20 mouse cellular contexts compared by ENCODE assay signal in the genomic region with DNA sequence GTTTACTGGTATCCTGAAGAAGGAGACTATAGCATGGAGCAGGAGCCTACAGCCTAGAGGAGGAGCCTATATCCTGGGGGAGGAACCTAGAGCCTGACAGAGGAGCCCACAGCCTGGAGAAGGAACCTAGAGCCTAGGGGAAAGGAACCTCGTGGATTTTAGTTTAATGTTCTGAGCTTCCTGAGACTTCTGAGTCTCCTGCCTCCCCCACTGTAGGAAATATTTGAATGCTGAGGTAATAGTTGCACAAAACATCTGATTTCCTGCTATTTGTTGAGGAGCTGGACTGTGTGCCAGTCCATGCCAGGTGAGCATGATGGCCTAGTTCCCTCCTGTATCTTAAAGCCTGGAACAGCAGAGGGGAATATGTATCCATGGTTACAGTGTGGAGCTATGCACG.
"Had no signal": no experiment of that assay in that cellular context is flagged by ENCODE, and none has a peak within 500 bp of the region (broad histone marks: within the 10 kb centered on the region; RNA-seq: fewer than 3 reads in every experiment).

No protein-coding gene starts in this region.

- ATAC-seq: forebrain, postnatal 0 days; hindbrain, postnatal 0 days; intestine, embryonic 16.5 days; liver, embryonic 12.5 days had no signal

- H3K36me3 ChIP-seq: heart, embryonic 10.5 days; hindbrain, embryonic 13.5 days; hindbrain, embryonic 15.5 days; limb, embryonic 13.5 days; limb, embryonic 15.5 days; liver, embryonic 12.5 days had no signal

- H3K9ac ChIP-seq: forebrain, postnatal 0 days; hindbrain, embryonic 13.5 days; hindbrain, embryonic 15.5 days; limb, embryonic 13.5 days; limb, embryonic 15.5 days; liver, embryonic 12.5 days; liver, embryonic 14.5 days had no signal

- H3K27ac ChIP-seq: heart, embryonic 10.5 days; hindbrain, embryonic 13.5 days; hindbrain, embryonic 15.5 days; hindbrain, postnatal 0 days; limb, embryonic 13.5 days; limb, embryonic 15.5 days; liver, embryonic 12.5 days; liver, embryonic 14.5 days had no signal

- H3K27me3 ChIP-seq: hindbrain, embryonic 13.5 days; hindbrain, embryonic 15.5 days; limb, embryonic 13.5 days; limb, embryonic 15.5 days; liver, embryonic 12.5 days had no signal

- DNase-seq: forebrain, postnatal 0 days; gastrocnemius, postnatal 10 days; gastrocnemius, postnatal 36 days; kidney, adult 18-20 months; kidney, adult 8-10 months; kidney, postnatal 10 days; kidney, postnatal 25 days; layer of hippocampus, adult 9-11 months; layer of hippocampus, postnatal 36 days; left cerebral cortex, postnatal 4 days; lung, adult 18-20 months had no signal

- H3K4me3 ChIP-seq: heart, embryonic 10.5 days; hindbrain, embryonic 13.5 days; hindbrain, embryonic 15.5 days; limb, embryonic 13.5 days; limb, embryonic 15.5 days; liver, embryonic 12.5 days had no signal

- H3K4me2 ChIP-seq: hindbrain, embryonic 13.5 days; hindbrain, embryonic 15.5 days; limb, embryonic 13.5 days; limb, embryonic 15.5 days; liver, embryonic 12.5 days had no signal

- H3K4me1 ChIP-seq: heart, embryonic 10.5 days; hindbrain, embryonic 13.5 days; hindbrain, embryonic 15.5 days; limb, embryonic 13.5 days; liver, embryonic 12.5 days had no signal

- H3K9me3 ChIP-seq: heart, embryonic 10.5 days; hindbrain, embryonic 13.5 days; hindbrain, embryonic 15.5 days; limb, embryonic 13.5 days; limb, embryonic 15.5 days; liver, embryonic 12.5 days had no signal
